Mouse (Mus musculus) testis, adult 2 months (tissue): ENCODE results near the gene Xpo5. TPM values are rescaled to one million over a fixed set of nuclear protein-coding genes. Genes with fewer than 3 reads are reported as not detected.

Experiments used
- H3K27ac ChIP-seq: fragments of 200-500 bp; 2 replicates; pipeline ENCODE4 v1.5.1; 2012; ENCODE audit warnings: low read depth, low read length; ENCODE audit not compliant: control insufficient read depth, insufficient read depth
- H3K27me3 ChIP-seq: fragments of 200-500 bp; 2 replicates; pipeline ENCODE4 v1.6.1; 2012; ENCODE audit warnings: mild to moderate bottlenecking, low read length, moderate library complexity; ENCODE audit not compliant: control insufficient read depth, insufficient read depth
- H3K36me3 ChIP-seq: fragments of 200-500 bp; 2 replicates; pipeline ENCODE4 v1.6.1; 2012; ENCODE audit warnings: mild to moderate bottlenecking, low read length; ENCODE audit not compliant: control insufficient read depth, insufficient read depth
- H3K4me1 ChIP-seq: fragments of 200-500 bp; 2 replicates; pipeline ENCODE4 v1.6.1; 2012; ENCODE audit warnings: low read length; ENCODE audit not compliant: control insufficient read depth, insufficient read depth
- H3K4me3 ChIP-seq: fragments of 200-500 bp; 2 replicates; pipeline ENCODE4 v1.5.1; 2012; ENCODE audit warnings: low read depth, mild to moderate bottlenecking, low read length, moderate library complexity, mixed read lengths; ENCODE audit not compliant: control insufficient read depth
- CTCF ChIP-seq: fragments of 200-500 bp; IDR thresholded peaks from 2 replicates; pipeline ENCODE4 v1.5.1; 2012; ENCODE audit warnings: low read depth, mild to moderate bottlenecking, inconsistent platforms, low read length, moderate library complexity; ENCODE audit not compliant: control insufficient read depth, insufficient read depth, insufficient replicate concordance
- POLR2A ChIP-seq: fragments of 200-500 bp; IDR thresholded peaks from 2 replicates; pipeline ENCODE4 v1.6.1; 2012; ENCODE audit warnings: low read depth, mild to moderate bottlenecking, inconsistent platforms, low read length, moderate library complexity; ENCODE audit not compliant: control insufficient read depth
- polyA plus RNA-seq: library from polyadenylated mRNA; depleted of rRNA; stranded (reverse); fragments of >200 nt; gene quantifications from 2 replicates; pipeline ENCODE4 v1.2.3, GENCODE M21; 2012

Xpo5 gene
- polyA plus RNA-seq, 1 experiment, result 25.1 TPM

- TF ChIP-seq CTCF, result no peak
- Histone ChIP-seq H3K4me1 (no peaks in the 10 kb centered on the region), H3K36me3 (peaks cover 11% of the 10 kb centered on the region), H3K27ac (no peak overlapping the region), H3K4me3 (no peak overlapping the region), H3K27me3 (no peaks in the 10 kb centered on the region)
These were observed 13.8 kb upstream of the Xpo5 start for GRCm38 (mm10) chr17:46188829-46189228.

GRCm38 (mm10) chr17:46201151-46201550 is 1.4 kb upstream of the Xpo5 start:
- 0 out of 2 replicates have a peak, but pooled peaks cover 2% of the 10 kb centered on the region for H3K36me3 ChIP-seq
- peaks cover 2% of the 10 kb centered on the region for H3K4me1 ChIP-seq
- H3K27ac ChIP-seq, result no peak overlapping the region
- TF ChIP-seq POLR2A (no peak), CTCF (no peak)
- H3K27me3 ChIP-seq, result no peaks in the 10 kb centered on the region
- H3K4me3 ChIP-seq, result peak overlapping the region; percentile 64

- H3K4me1 ChIP-seq, result peaks cover 2% of the 10 kb centered on the region
These were observed 496 bp downstream of the Xpo5 start for GRCm38 (mm10) chr17:46203078-46203477.

GRCm38 (mm10) chr17:46206676-46207075 is 4.1 kb downstream of the Xpo5 start:
- Histone ChIP-seq H3K27ac (no peak overlapping the region), H3K27me3 (no peaks in the 10 kb centered on the region), H3K36me3 (peaks cover 2% of the 10 kb centered on the region), H3K4me3 (no peak overlapping the region), H3K4me1 (peaks cover 2% of the 10 kb centered on the region)
- TF ChIP-seq POLR2A, result no peak
- TF ChIP-seq CTCF, result no peak

More at GRCm38 (mm10) chr17:46203078-46203477, 496 bp downstream of the Xpo5 start:
- H3K27me3 ChIP-seq, result no peaks in the 10 kb centered on the region
- TF ChIP-seq CTCF (no peak), POLR2A (no peak)
- peaks cover under 1% of the 10 kb centered on the region for H3K36me3 ChIP-seq
- peak overlapping the region; percentile 88 for H3K4me3 ChIP-seq
- H3K27ac ChIP-seq, result peak overlapping the region; percentile 91

- Histone ChIP-seq H3K4me1 (no peaks in the 10 kb centered on the region), H3K36me3 (peaks cover 2% of the 10 kb centered on the region), H3K27me3 (no peaks in the 10 kb centered on the region), H3K4me3 (no peak overlapping the region), H3K27ac (no peak overlapping the region)
- no peak for TF ChIP-seq CTCF
- TF ChIP-seq POLR2A, result no peak
These were observed 8.0 kb downstream of the Xpo5 start for GRCm38 (mm10) chr17:46210550-46210949.

GRCm38 (mm10) chr17:46221601-46222000 is 19.0 kb downstream of the Xpo5 start:
- Histone ChIP-seq H3K27me3 (no peaks in the 10 kb centered on the region), H3K27ac (no peak overlapping the region), H3K4me3 (no peak overlapping the region), H3K4me1 (no peaks in the 10 kb centered on the region), H3K36me3 (peaks cover 5% of the 10 kb centered on the region)
- TF ChIP-seq CTCF (no peak), POLR2A (no peak)

GRCm38 (mm10) chr17:46227576-46227975 is 25.0 kb downstream of the Xpo5 start:
- H3K4me1 ChIP-seq, result no peaks in the 10 kb centered on the region
- peaks cover 1% of the 10 kb centered on the region for H3K36me3 ChIP-seq
- H3K27me3 ChIP-seq, result no peaks in the 10 kb centered on the region
- H3K27ac ChIP-seq, result no peak overlapping the region
- no peak overlapping the region for H3K4me3 ChIP-seq
- TF ChIP-seq POLR2A (no peak), CTCF (no peak)

GRCm38 (mm10) chr17:46236067-46236466 is 33.5 kb downstream of the Xpo5 start:
- Histone ChIP-seq H3K27me3 (no peaks in the 10 kb centered on the region), H3K4me3 (no peak overlapping the region), H3K36me3 (peaks cover 3% of the 10 kb centered on the region), H3K4me1 (no peaks in the 10 kb centered on the region), H3K27ac (no peak overlapping the region)
- no peak for TF ChIP-seq POLR2A
- TF ChIP-seq CTCF, result no peak
